9 mouse cellular contexts compared by ENCODE assay signal in genomic region chr7:6410043-6410442, GRCm38 (mm10). TPM values are rescaled to one million over a fixed set of nuclear protein-coding genes. Genes with fewer than 3 reads are reported as not detected.
DNase-seq lines count a peak whose midpoint lies in the region; ATAC-seq and TF ChIP-seq lines count a peak whose summit lies in the region.
"Had no signal": no experiment of that assay in that cellular context is flagged by ENCODE, and none has a peak within 500 bp of the region (broad histone marks: within the 10 kb centered on the region; RNA-seq: fewer than 3 reads in every experiment).

Gm20715 (plus strand) TSS chr7:6410277.

- ATAC-seq in lung, embryonic 14.5 days (ENCODE audit: insufficient read depth) = peak; percentile 96

- no peaks in the 10 kb centered on the region for H3K79me2 ChIP-seq in CH12.LX (replicated peaks; ENCODE audit: control insufficient read depth, extremely low read depth, insufficient read depth, poor library complexity, severe bottlenecking)

- no peak for TF ChIP-seq EP300 in CH12.LX (IDR thresholded peaks at IDR 0.05; ENCODE audit: low read length)

- H3K4me3 ChIP-seq in CH12.LX (replicated peaks in 1 of 3; ENCODE audit: low read depth in 2 of 3, low read length in 2 of 3, poor library complexity in 1 of 3) = no peak within 1 kb of the TSS
- H3K4me3 ChIP-seq in hindbrain, embryonic 10.5 days = no peak within 1 kb of the TSS
- no peak within 1 kb of the TSS for H3K4me3 ChIP-seq in lung, embryonic 14.5 days (ENCODE audit: low read depth, low read length)

- peaks cover 13% of the 10 kb centered on the region for H3K9me3 ChIP-seq in CH12.LX (replicated peaks; ENCODE audit: low read length)
- H3K9me3 ChIP-seq in hindbrain, embryonic 10.5 days = no peaks in the 10 kb centered on the region; the same call in 1 of the 2 replicates
- H3K9me3 ChIP-seq in lung, embryonic 14.5 days (ENCODE audit: low read depth, low read length) = no peaks in the 10 kb centered on the region

- H3K36me3 ChIP-seq in CH12.LX (replicated peaks in 1 of 2; ENCODE audit: control insufficient read depth in 1 of 2, insufficient read depth in 1 of 2, low read length in 1 of 2) = no peaks in the 10 kb centered on the region
- H3K36me3 ChIP-seq in hindbrain, embryonic 10.5 days = no peaks in the 10 kb centered on the region
- H3K36me3 ChIP-seq in lung, embryonic 14.5 days (ENCODE audit: insufficient read depth) = no peaks in the 10 kb centered on the region

- H3K27me3 ChIP-seq in CH12.LX (replicated peaks) = no peaks in the 10 kb centered on the region
- H3K27me3 ChIP-seq in hindbrain, embryonic 10.5 days (ENCODE audit: insufficient read depth, poor library complexity, severe bottlenecking) = no peaks in the 10 kb centered on the region
- H3K27me3 ChIP-seq in lung, embryonic 14.5 days (ENCODE audit: insufficient read depth, low read length) = no peaks in the 10 kb centered on the region

- WGBS in hindbrain, embryonic 10.5 days = 2% methylated on average over 17 of the region's 17 CpGs
- 1% methylated on average over 17 of the region's 17 CpGs for WGBS in lung, embryonic 14.5 days

- no peaks in the 10 kb centered on the region for H3K4me1 ChIP-seq in CH12.LX (ENCODE audit: control insufficient read depth in 1 of 2, insufficient read depth in 2 of 2)
- peaks cover 2% of the 10 kb centered on the region; the same call in 1 of the 2 replicates for H3K4me1 ChIP-seq in hindbrain, embryonic 10.5 days (replicated peaks)
- H3K4me1 ChIP-seq in lung, embryonic 14.5 days (ENCODE audit: insufficient read depth) = no peaks in the 10 kb centered on the region

- no peak for TF ChIP-seq CTCF in CH12.LX (conservative IDR thresholded peaks at IDR 0.05 in 1 of 2, IDR thresholded peaks at IDR 0.05 in 1 of 2; ENCODE audit: low read depth in 2 of 2, low read length in 2 of 2)
- TF ChIP-seq CTCF in brain, embryonic 14.5 days (IDR thresholded peaks at IDR 0.05; ENCODE audit: borderline replicate concordance, extremely low read depth, insufficient read depth, insufficient read length) = no peak
- TF ChIP-seq CTCF in lung, embryonic 14.5 days (IDR thresholded peaks at IDR 0.05; ENCODE audit: low read depth) = 0 out of 2 replicates have a peak, but pooled peaks have one; percentile 24

- H3K9ac ChIP-seq in CH12.LX (ENCODE audit: insufficient read depth, low read depth) = no peak within 1 kb of the TSS
- no peak within 1 kb of the TSS for H3K9ac ChIP-seq in lung, embryonic 14.5 days

- H3K4me2 ChIP-seq in CH12.LX (ENCODE audit: insufficient read depth, low read depth, poor library complexity, severe bottlenecking) = no peak within 1 kb of the TSS
- no peak within 1 kb of the TSS for H3K4me2 ChIP-seq in lung, embryonic 14.5 days

- no peak for TF ChIP-seq RAD21 in CH12.LX (IDR thresholded peaks at IDR 0.05; ENCODE audit: low read depth, low read length)

- DNase-seq in CH12.LX (ENCODE audit: extremely low read depth) = peak; percentile 73
- DNase-seq in brain, embryonic 14.5 days (ENCODE audit: low read depth) = peak; percentile 87
- DNase-seq in frontal cortex, postnatal 10 days (ENCODE audit: low spot score in 2 of 2) = peak; percentile 30 to 77
- DNase-seq in hindbrain, embryonic 10.5 days (ENCODE audit: low spot score) = peak; percentile 90
- DNase-seq in layer of hippocampus, adult 8-10 months (ENCODE audit: low spot score in 2 of 2) = peak; percentile 51 to 83
- peak; percentile 100 for DNase-seq in lung, embryonic 14.5 days
- DNase-seq in ovary, postnatal 10 days (ENCODE audit: low spot score) = peak; percentile 88
- peak; percentile 73 for DNase-seq in thymus, postnatal 14 days

- TF ChIP-seq POLR2A in CH12.LX (IDR thresholded peaks at IDR 0.05; ENCODE audit: low read depth, low read length) = no peak
- TF ChIP-seq POLR2A in brain, embryonic 14.5 days (IDR thresholded peaks at IDR 0.05; ENCODE audit: borderline replicate concordance, extremely low read depth, insufficient read depth, insufficient read length, poor library complexity, severe bottlenecking) = no peak

- dilution Hi-C loops in CH12.LX (cut with MboI; ENCODE audit: extremely low pct_ligation_motif_present, extremely low pct_unique_long_range_greater_than_20kb, low sequenced_read_pairs) = no loop called here

- in situ Hi-C loops in CH12.LX (cut with MboI; ENCODE audit: low pct_ligation_motif_present, low pct_unique_long_range_greater_than_20kb, low sequenced_read_pairs) = no loop called here

- no peak within 1 kb of the TSS for H3K27ac ChIP-seq in CH12.LX (ENCODE audit: insufficient read depth, low read depth)
- no peak within 1 kb of the TSS for H3K27ac ChIP-seq in hindbrain, embryonic 10.5 days
- H3K27ac ChIP-seq in lung, embryonic 14.5 days (ENCODE audit: low read depth) = no peak within 1 kb of the TSS
- H3K27ac ChIP-seq: macrophage had no signal

TF ChIP-seq in CH12.LX, 34 proteins besides CTCF, POLR2A, EP300 and RAD21:
- TF ChIP-seq USF1 (IDR thresholded peaks at IDR 0.05; ENCODE audit: low read depth, low read length) = no peak
- TF ChIP-seq E2F4 (IDR thresholded peaks at IDR 0.05; ENCODE audit: insufficient replicate concordance, low read depth, low read length) = no peak
- peak; percentile 95 for TF ChIP-seq MAX (IDR thresholded peaks at IDR 0.05; ENCODE audit: low read length)
- peak; percentile 100 for TF ChIP-seq SIN3A (IDR thresholded peaks at IDR 0.05; ENCODE audit: low read length)
- no peak for TF ChIP-seq NELFE (IDR thresholded peaks at IDR 0.05; ENCODE audit: low read depth, low read length)
- TF ChIP-seq IRF4 (IDR thresholded peaks at IDR 0.05; ENCODE audit: low read depth, low read length) = peak; percentile 92
- TF ChIP-seq MXI1 (IDR thresholded peaks at IDR 0.05; ENCODE audit: low read depth, low read length) = peak; percentile 100
- no peak for TF ChIP-seq GABPA (IDR thresholded peaks at IDR 0.05; ENCODE audit: insufficient replicate concordance, low read depth, low read length)
- no peak for TF ChIP-seq RCOR1 (conservative IDR thresholded peaks at IDR 0.05; ENCODE audit: low read depth, low read length)
- no peak for TF ChIP-seq NRF1 (IDR thresholded peaks at IDR 0.05; ENCODE audit: low read depth, low read length)
- TF ChIP-seq ZNF384 (IDR thresholded peaks at IDR 0.05; ENCODE audit: low read depth, low read length) = no peak
- TF ChIP-seq ZKSCAN1 (IDR thresholded peaks at IDR 0.05; ENCODE audit: borderline replicate concordance, low read depth, low read length) = no peak
- TF ChIP-seq UBTF (IDR thresholded peaks at IDR 0.05; ENCODE audit: low read depth, low read length) = no peak
- no peak for TF ChIP-seq MAFK (IDR thresholded peaks at IDR 0.05; ENCODE audit: insufficient replicate concordance, low read length)
- no peak for TF ChIP-seq ETS1 (conservative IDR thresholded peaks at IDR 0.05; ENCODE audit: low read depth, low read length)
- TF ChIP-seq JUND (conservative IDR thresholded peaks at IDR 0.05; ENCODE audit: low read depth, low read length) = no peak; the same call in 1 of the 2 replicates
- no peak for TF ChIP-seq POLR2AphosphoS2 (IDR thresholded peaks at IDR 0.05; ENCODE audit: low read depth, low read length)
- TF ChIP-seq MAZ (IDR thresholded peaks at IDR 0.05; ENCODE audit: low read depth, low read length) = no peak
- TF ChIP-seq ELF1 (IDR thresholded peaks at IDR 0.05; ENCODE audit: low read depth, low read length) = no peak
- no peak for TF ChIP-seq JUN (IDR thresholded peaks at IDR 0.05; ENCODE audit: insufficient read depth, low read depth, low read length)

RNA-seq across cellular contexts. Expression of gene Gm20715, which starts in this region (rescaled TPM):
- total RNA-seq in CH12.LX (2012; rRNA removed) (not detected in 2 replicates), CH12.LX (2014; rRNA removed) (not detected in 2 replicates)
- not detected in 2 replicates for polyA plus RNA-seq in CH12.LX (2012; ENCODE audit: insufficient read length, low read depth)
- polyA plus RNA-seq in brain, embryonic 14.5 days (2012; rRNA removed) = 0.37 and 0.44 TPM in 2 replicates
- not detected in 2 replicates for polyA plus RNA-seq in hindbrain, embryonic 10.5 days (2016; fragmentation: Nextera tagmentation; extraction: Ambion mirVana)
- total RNA-seq in layer of hippocampus, adult 8-10 months (2022) = under 1 TPM; 0.18 to 0.53 (median 0.38) TPM
- not detected in 2 replicates for polyA plus RNA-seq in lung, embryonic 14.5 days (2014; fragmentation: Nextera tagmentation; extraction: Ambion mirVana)
- polyA plus RNA-seq: macrophage had no signal

Comparison
In these comparisons a context has a peak if more than half of its experiments do, and no peak if none do; other contexts are left out.
1. Peak in DNase-seq in CH12.LX; RNA of the gene not detected or under 1 TPM.
2. Peak in DNase-seq in brain, embryonic 14.5 days; RNA of the gene not detected or under 1 TPM.
3. Peak in DNase-seq in hindbrain, embryonic 10.5 days; RNA of the gene not detected or under 1 TPM.
4. Peak in DNase-seq in layer of hippocampus, adult 8-10 months; RNA of the gene not detected or under 1 TPM.
5. Peak in DNase-seq and ATAC-seq in lung, embryonic 14.5 days; RNA of the gene not detected or under 1 TPM.